Mouse (Mus musculus): ENCODE data around the gene Pgls. TPM values are rescaled to one million over a fixed set of nuclear protein-coding genes. Genes with fewer than 3 reads are reported as not detected.
A peak's percentile ranks its signal among the peaks of the same experiment; 100 is the strongest.

The Pgls gene
- polyA plus RNA-seq, 1 experiment from 2014 or later, result 202 TPM

DNA sequence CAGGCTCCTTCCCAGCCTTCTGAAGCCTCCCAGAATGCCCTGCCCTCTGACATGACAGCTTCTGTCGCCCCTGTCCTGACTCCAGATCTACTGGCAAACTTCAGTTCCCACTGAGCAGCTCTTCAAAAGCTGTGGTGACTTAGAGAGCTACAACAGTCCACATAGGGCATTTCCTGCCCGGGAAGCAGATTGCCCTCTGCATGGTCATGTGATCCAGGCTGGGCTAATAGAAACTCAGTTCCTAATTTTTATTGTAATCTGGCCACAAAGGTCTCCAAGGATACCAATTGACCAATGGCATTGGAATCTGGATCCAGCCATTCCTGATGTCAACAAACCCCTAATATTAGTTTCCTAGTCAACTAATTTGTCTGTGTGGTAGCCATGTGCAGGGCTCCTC is 39.9 kb downstream of the Pgls start:
- Histone ChIP-seq H3K4me2 (replicated peaks) (no peak overlapping the region), H3K9ac (no peak overlapping the region), H3K27me3 (peaks cover 67% of the 10 kb centered on the region), H3K36me3 (peaks cover 8% of the 10 kb centered on the region), H3K4me3 (no peak overlapping the region), H3K9me3 (replicated peaks) (no peaks in the 10 kb centered on the region; the same call in none of the 2 replicates), H3K4me1 (peaks cover 26% of the 10 kb centered on the region), H3K27ac (no peak overlapping the region)
- 55% methylated on average over 2 of the region's 2 CpGs for WGBS
- ATAC-seq (ENCODE audit: low FRiP score), result no peak

DNA sequence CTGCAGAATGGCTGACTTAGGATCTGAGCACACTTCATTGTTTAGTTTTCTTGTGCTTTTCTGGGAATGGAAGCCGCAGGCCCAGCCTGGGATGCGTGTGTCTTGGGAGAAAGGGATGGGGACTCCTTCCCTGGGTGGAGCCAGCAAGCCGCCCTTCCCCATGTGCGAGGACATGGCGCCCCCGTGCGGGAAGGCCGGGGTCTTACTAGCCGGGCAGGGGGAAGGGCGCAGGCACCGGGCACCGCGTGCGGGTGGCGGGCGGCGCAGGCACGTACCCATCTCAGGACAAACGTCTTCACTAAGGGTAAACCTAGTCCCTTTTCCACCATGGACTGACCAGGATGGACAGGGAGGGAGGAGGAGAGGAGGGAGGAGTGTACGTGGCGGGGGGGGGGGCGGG is 41.2 kb downstream of the Pgls start:
- H3K4me3 ChIP-seq, result no peak overlapping the region

DNA sequence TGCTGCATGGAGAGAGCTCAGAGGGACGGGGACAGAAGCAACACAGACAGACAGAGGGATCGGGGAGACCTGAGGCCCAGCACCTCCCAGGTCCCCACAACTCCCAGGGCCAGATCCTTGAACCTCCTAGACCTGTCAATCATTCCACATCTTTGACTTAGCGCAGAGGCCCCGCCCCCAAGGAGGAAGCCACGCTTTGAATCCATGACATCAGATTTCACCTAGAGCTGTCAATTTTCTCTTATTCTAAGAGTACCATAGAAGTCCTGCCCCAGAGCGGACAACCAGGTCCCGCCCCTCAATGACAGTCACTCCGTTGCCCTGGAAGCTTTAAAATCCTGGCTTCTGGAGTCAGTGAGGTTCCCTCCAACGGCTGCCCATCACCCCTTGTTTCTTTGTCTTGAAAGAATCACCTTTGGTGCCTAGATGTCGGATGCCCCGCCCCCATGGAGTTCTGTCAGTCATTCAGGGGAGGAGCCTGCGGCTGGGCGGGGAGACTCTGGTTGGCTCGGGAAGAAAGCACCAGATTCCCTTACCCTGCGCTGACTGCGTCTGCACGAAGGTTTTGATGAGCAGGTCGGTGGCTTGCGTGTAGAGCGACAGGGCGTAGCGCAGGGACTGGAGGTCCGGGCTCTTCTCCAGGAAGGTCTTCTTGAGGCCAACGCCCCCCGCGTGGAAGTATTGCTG is 42.1 kb downstream of the Pgls start:
- H3K36me3 ChIP-seq, result peaks cover 8% of the 10 kb centered on the region
- H3K4me3 ChIP-seq, result peak overlapping the region; percentile 7; the same call in 1 of the 2 replicates
- peak overlapping the region; percentile 48; the same call in 1 of the 2 replicates for H3K9ac ChIP-seq
- H3K9me3 ChIP-seq (replicated peaks), result no peaks in the 10 kb centered on the region; the same call in none of the 2 replicates
- peaks cover 73% of the 10 kb centered on the region for H3K27me3 ChIP-seq
- peaks cover 15% of the 10 kb centered on the region for H3K4me1 ChIP-seq
- peak overlapping the region; percentile 38 for H3K4me2 ChIP-seq (replicated peaks)
- ATAC-seq (ENCODE audit: low FRiP score), result peak; percentile 47
- no peak overlapping the region for H3K27ac ChIP-seq
- WGBS, result 4% methylated on average over 26 of the region's 26 CpGs

More for the DNA sequence above, 41.2 kb downstream of the Pgls start:
- Histone ChIP-seq H3K4me2 (replicated peaks) (no peak overlapping the region), H3K27me3 (peaks cover 67% of the 10 kb centered on the region), H3K9ac (no peak overlapping the region), H3K9me3 (replicated peaks) (no peaks in the 10 kb centered on the region; the same call in none of the 2 replicates), H3K4me1 (peaks cover 22% of the 10 kb centered on the region), H3K27ac (no peak overlapping the region), H3K36me3 (peaks cover 8% of the 10 kb centered on the region)
- WGBS, result 10% methylated on average over 16 of the region's 22 CpGs
- ATAC-seq (ENCODE audit: low FRiP score), result no peak

DNA sequence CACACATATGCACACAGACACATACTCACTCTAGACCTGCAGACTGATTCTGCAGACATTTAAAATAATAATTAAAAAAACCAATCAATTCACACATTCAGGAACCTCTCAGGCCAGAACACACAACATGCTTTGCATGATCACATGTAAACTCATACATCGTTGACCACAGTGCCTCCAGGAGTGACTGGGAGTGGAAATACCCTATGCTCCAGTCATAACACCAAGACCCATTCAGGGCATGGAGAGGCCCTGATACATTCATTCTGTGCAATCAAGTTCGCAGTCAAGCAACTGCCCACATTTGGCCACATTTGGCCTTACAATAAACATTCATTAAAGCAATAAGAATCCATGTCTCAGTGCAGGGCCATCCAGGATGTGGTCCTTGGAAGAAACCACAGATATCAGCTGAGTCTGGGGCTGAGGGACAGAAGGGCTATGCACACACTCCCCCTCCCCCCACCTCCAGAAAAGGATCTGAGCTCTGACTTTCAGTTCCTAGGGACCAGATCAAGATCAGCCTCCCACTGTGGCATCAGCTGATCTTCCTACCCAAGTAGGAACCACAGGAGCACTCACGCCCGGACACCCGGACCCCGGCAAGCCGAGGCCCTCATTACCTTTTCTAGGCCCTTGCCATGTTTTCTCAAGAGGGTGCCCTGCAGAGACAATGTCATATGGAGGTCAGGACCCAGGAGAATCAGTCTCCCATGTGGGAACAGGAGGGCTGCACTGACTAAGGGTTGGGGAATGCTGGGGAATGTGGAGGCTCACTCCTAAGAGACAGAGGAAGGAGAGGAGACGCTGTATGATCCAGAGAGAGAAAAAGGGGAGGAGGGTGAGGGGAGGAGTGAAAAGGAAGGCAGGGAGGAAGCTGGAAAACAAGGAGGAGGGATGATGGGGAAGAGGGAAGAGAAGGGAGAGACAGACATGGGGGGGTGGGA is 45.4 kb downstream of the Pgls start:
- H3K9me3 ChIP-seq (replicated peaks), result no peaks in the 10 kb centered on the region; the same call in none of the 2 replicates
- H3K4me1 ChIP-seq, result peaks cover 4% of the 10 kb centered on the region; the same call in 1 of the 2 replicates
- 67% methylated on average over 8 of the region's 8 CpGs for WGBS
- H3K4me3 ChIP-seq, result no peak overlapping the region
- H3K27me3 ChIP-seq, result peaks cover 50% of the 10 kb centered on the region
- no peak overlapping the region for H3K4me2 ChIP-seq (replicated peaks)
- H3K36me3 ChIP-seq, result peaks cover 26% of the 10 kb centered on the region
- no peak overlapping the region for H3K27ac ChIP-seq
- H3K9ac ChIP-seq, result no peak overlapping the region
- no peak for ATAC-seq (ENCODE audit: low FRiP score)

DNA sequence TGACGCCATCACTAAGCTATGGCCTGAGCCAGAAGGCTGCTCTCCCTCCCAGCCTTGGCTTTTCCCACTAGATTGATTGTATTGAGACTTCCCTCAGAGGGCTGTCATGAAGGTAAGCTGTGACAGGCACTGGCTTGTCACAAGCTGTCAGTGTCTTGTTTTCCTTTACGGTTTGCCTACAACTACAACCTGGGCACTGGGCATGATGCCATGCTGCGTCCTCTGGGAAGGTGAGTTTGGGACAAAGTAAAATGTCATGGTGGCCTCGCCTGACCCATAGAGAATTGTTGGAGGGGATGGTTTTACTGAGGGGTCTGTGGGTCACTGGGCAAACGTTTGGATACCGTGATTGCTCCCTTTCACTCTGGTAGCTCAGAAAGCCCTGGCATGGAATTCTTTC is 46.3 kb downstream of the Pgls start:
- H3K27me3 ChIP-seq, result peaks cover 42% of the 10 kb centered on the region
- no peaks in the 10 kb centered on the region; the same call in none of the 2 replicates for H3K9me3 ChIP-seq (replicated peaks)
- H3K9ac ChIP-seq, result no peak overlapping the region
- no peak overlapping the region for H3K27ac ChIP-seq
- peaks cover 23% of the 10 kb centered on the region for H3K36me3 ChIP-seq
- H3K4me3 ChIP-seq, result no peak overlapping the region
- 75% methylated on average over 6 of the region's 6 CpGs for WGBS
- no peak for ATAC-seq (ENCODE audit: low FRiP score)
- H3K4me2 ChIP-seq (replicated peaks), result no peak overlapping the region
- H3K4me1 ChIP-seq, result peaks cover 4% of the 10 kb centered on the region; the same call in 1 of the 2 replicates

DNA sequence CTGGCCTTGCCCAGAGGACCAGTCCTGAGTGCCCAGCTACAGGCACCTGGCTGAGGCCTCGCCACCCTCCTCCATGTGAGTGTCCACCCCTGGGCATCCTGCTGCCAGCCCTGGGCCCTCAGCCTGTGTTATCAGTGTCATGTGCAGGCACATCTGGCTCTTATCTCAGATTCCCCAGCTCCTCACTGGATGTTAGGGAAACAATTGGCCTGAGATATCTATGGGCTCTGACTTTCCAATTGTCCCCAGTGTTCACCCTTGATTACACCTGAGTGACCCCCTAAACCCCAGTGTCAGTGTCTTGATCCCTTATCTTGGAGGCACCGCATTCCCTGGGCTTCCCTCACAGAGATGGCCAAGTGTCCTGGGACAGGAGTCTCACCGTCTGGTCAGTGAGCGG is 47.3 kb downstream of the Pgls start:
- H3K36me3 ChIP-seq, result peaks cover 28% of the 10 kb centered on the region
- H3K27ac ChIP-seq, result no peak overlapping the region
- peaks cover 2% of the 10 kb centered on the region; the same call in 1 of the 2 replicates for H3K4me1 ChIP-seq
- H3K4me2 ChIP-seq (replicated peaks), result no peak overlapping the region
- WGBS, result 88% methylated on average over 4 of the region's 4 CpGs
- no peak for ATAC-seq (ENCODE audit: low FRiP score)
- H3K9ac ChIP-seq, result no peak overlapping the region
- peaks cover 33% of the 10 kb centered on the region for H3K27me3 ChIP-seq
- H3K9me3 ChIP-seq (replicated peaks), result no peaks in the 10 kb centered on the region
- H3K4me3 ChIP-seq, result no peak overlapping the region

DNA sequence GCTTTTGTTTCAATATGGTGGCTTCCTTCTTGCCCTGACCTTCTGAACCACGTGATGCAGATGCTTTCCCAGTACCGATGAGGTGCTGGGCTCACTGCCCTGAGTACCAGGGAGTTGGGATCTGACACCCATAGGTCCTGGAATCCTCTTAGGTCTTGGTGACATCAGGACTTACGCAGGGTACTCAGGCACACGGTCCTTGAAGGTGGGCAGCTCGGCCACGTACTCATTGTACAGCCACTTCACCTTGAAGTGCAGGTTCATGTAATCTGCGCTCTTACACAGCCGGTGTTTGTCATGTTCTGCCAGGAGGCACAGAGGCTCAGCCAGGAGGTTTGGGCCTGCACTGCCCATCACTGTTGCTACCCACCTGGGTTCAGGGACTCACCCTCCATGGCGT is 53.5 kb downstream of the Pgls start:
- H3K27ac ChIP-seq, result no peak overlapping the region
- H3K9me3 ChIP-seq (replicated peaks), result no peaks in the 10 kb centered on the region
- no peak overlapping the region for H3K4me2 ChIP-seq (replicated peaks)
- 90% methylated on average over 9 of the region's 9 CpGs for WGBS
- H3K9ac ChIP-seq, result no peak overlapping the region
- H3K36me3 ChIP-seq, result peaks cover 44% of the 10 kb centered on the region
- peaks cover 8% of the 10 kb centered on the region; the same call in 1 of the 2 replicates for H3K27me3 ChIP-seq
- ATAC-seq (ENCODE audit: low FRiP score), result no peak
- no peak overlapping the region for H3K4me3 ChIP-seq
- no peaks in the 10 kb centered on the region for H3K4me1 ChIP-seq

Small RNA genes lying within 50 kb of the gene (microRNA-seq; reads per million reads assigned to microRNA genes)
- gene Mir6769b, result 1.1 reads per million

Other genes with a start within 250 kb of the Pgls start
- 80.8 and 82.4 TPM in 2 replicates for gene Use1, start 225.3 kb upstream of the Pgls start, polyA plus RNA-seq (2016; fragmentation: Nextera tagmentation; extraction: Ambion mirVana)
- 5.8 and 6.7 TPM in 2 replicates for gene Ocel1, start 220.9 kb upstream of the Pgls start, polyA plus RNA-seq (2016; fragmentation: Nextera tagmentation; extraction: Ambion mirVana)
- 61.2 and 65.2 TPM in 2 replicates for gene Nr2f6, start 210.2 kb upstream of the Pgls start, polyA plus RNA-seq (2016; fragmentation: Nextera tagmentation; extraction: Ambion mirVana)
- gene Ushbp1, start 196.4 kb upstream of the Pgls start, polyA plus RNA-seq (2016; fragmentation: Nextera tagmentation; extraction: Ambion mirVana), result 5.7 and 6.8 TPM in 2 replicates
- gene Babam1, start 195.3 kb upstream of the Pgls start, polyA plus RNA-seq (2016; fragmentation: Nextera tagmentation; extraction: Ambion mirVana), result 91.1 and 104 TPM in 2 replicates
- gene Ankle1, start 186.2 kb upstream of the Pgls start, polyA plus RNA-seq (2016; fragmentation: Nextera tagmentation; extraction: Ambion mirVana), result 22.0 and 26.4 TPM in 2 replicates
- 107 and 108 TPM in 2 replicates for gene Abhd8, start 128.5 kb upstream of the Pgls start, polyA plus RNA-seq (2016; fragmentation: Nextera tagmentation; extraction: Ambion mirVana)
- gene Mrpl34, start 127.2 kb upstream of the Pgls start, polyA plus RNA-seq (2016; fragmentation: Nextera tagmentation; extraction: Ambion mirVana), result 194 and 214 TPM in 2 replicates
- 155 and 161 TPM in 2 replicates for gene Dda1, start 123.0 kb upstream of the Pgls start, polyA plus RNA-seq (2016; fragmentation: Nextera tagmentation; extraction: Ambion mirVana)
- gene Ano8, start 106.2 kb upstream of the Pgls start, polyA plus RNA-seq (2016; fragmentation: Nextera tagmentation; extraction: Ambion mirVana), result 18.0 and 19.6 TPM in 2 replicates
- 15.3 and 16.5 TPM in 2 replicates for gene Gtpbp3, start 104.1 kb upstream of the Pgls start, polyA plus RNA-seq (2016; fragmentation: Nextera tagmentation; extraction: Ambion mirVana)
- 39.7 and 42.4 TPM in 2 replicates for gene Plvap, start 80.4 kb upstream of the Pgls start, polyA plus RNA-seq (2016; fragmentation: Nextera tagmentation; extraction: Ambion mirVana)
- 0.67 and 0.70 TPM in 2 replicates for gene Ccdc194, start 66.5 kb upstream of the Pgls start, polyA plus RNA-seq (2016; fragmentation: Nextera tagmentation; extraction: Ambion mirVana)
- gene Bst2, start 54.7 kb upstream of the Pgls start, polyA plus RNA-seq (2016; fragmentation: Nextera tagmentation; extraction: Ambion mirVana), result 12.9 and 13.4 TPM in 2 replicates
- gene Mvb12a, start 49.3 kb upstream of the Pgls start, polyA plus RNA-seq (2016; fragmentation: Nextera tagmentation; extraction: Ambion mirVana), result 51.7 and 58.4 TPM in 2 replicates
- gene Tmem221, start 33.3 kb upstream of the Pgls start, polyA plus RNA-seq (2016; fragmentation: Nextera tagmentation; extraction: Ambion mirVana), result 0.18 and 0.56 TPM in 2 replicates
- not detected in 2 replicates for gene Nxnl1, start 25.6 kb upstream of the Pgls start, polyA plus RNA-seq (2016; fragmentation: Nextera tagmentation; extraction: Ambion mirVana)
- 51.3 and 54.8 TPM in 2 replicates for gene Slc27a1, start 23.3 kb upstream of the Pgls start, polyA plus RNA-seq (2016; fragmentation: Nextera tagmentation; extraction: Ambion mirVana)
- 5.3 and 6.3 TPM in 2 replicates for gene Fam129c, start 5.5 kb downstream of the Pgls start, polyA plus RNA-seq (2016; fragmentation: Nextera tagmentation; extraction: Ambion mirVana)
- gene Colgalt1, start 18.8 kb downstream of the Pgls start, polyA plus RNA-seq (2016; fragmentation: Nextera tagmentation; extraction: Ambion mirVana), result 63.7 and 65.9 TPM in 2 replicates
- 13.9 and 16.1 TPM in 2 replicates for gene Unc13a, start 79.6 kb downstream of the Pgls start, polyA plus RNA-seq (2016; fragmentation: Nextera tagmentation; extraction: Ambion mirVana)
- 3.7 and 3.8 TPM in 2 replicates for gene Jak3, start 84.1 kb downstream of the Pgls start, polyA plus RNA-seq (2016; fragmentation: Nextera tagmentation; extraction: Ambion mirVana)
- 0.69 TPM in 1 of 2 replicates, not detected in the other for gene Insl3, start 97.0 kb downstream of the Pgls start, polyA plus RNA-seq (2016; fragmentation: Nextera tagmentation; extraction: Ambion mirVana)
- gene B3gnt3, start 109.6 kb downstream of the Pgls start, polyA plus RNA-seq (2016; fragmentation: Nextera tagmentation; extraction: Ambion mirVana), result 0.59 and 0.86 TPM in 2 replicates
- 38.4 and 39.4 TPM in 2 replicates for gene Fcho1, start 133.5 kb downstream of the Pgls start, polyA plus RNA-seq (2016; fragmentation: Nextera tagmentation; extraction: Ambion mirVana)